Mouse (Mus musculus): ENCODE measurements around the gene Ccdc169.

The Ccdc169 gene

DNA sequence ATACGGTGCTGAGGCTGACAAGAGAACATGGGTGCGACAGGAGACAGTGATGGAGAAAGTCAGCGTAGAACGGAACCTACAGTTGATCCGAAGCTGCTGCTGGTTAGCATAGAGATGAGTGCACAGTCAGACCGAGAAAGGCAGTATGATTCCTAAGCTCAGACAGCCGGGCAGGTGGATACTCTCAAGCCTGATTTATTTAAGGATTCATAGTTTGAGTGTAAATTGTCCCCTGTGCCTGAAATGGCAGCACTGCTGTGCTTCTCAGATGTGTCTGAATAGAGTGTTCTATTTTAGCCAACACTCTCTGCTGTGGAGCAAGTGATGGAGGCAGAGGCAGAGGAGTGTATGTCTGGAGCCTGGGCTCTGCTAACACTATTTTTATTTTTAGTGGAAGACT, 17.0 kb downstream of the Ccdc169 start:
- H3K4me3 ChIP-seq (replicated peaks; ENCODE audit: low read length), result no peak overlapping the region
- H3K9me3 ChIP-seq (ENCODE audit: low read length), result no peaks in the 10 kb centered on the region
- H3K4me1 ChIP-seq (replicated peaks; ENCODE audit: low read depth, low read length), result no peaks in the 10 kb centered on the region
- 0 out of 2 replicates have a peak, but pooled peaks cover 6% of the 10 kb centered on the region for H3K27me3 ChIP-seq (ENCODE audit: insufficient read depth, low read length)
- no peaks in the 10 kb centered on the region for H3K36me3 ChIP-seq (ENCODE audit: insufficient read depth, low read length)
- TF ChIP-seq CTCF (conservative IDR thresholded peaks at IDR 0.05; ENCODE audit: low read length) (no peak), NANOG (IDR thresholded peaks at IDR 0.05; ENCODE audit: borderline replicate concordance, low read length) (no peak), POU5F1 (IDR thresholded peaks at IDR 0.05; ENCODE audit: borderline replicate concordance, low read length) (no peak)

DNA sequence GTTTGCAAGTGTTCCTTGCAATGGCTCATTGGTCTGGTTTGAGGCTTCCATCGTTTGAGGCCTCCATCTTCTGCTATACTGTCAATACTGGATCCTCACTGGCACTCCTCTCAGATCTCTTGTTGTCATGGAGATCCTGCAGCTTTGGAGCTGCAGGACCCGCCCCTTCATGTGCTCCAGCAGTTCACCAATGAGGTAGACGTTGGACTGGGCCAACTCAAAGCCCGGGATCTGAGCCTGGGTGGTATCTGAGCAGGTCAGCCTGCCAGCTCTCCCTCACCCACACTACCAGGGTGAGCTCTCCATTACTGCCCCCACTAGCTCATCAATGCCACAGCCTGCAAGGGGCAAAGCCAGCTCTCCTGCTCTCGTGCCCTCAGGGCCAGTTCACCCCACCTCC, 20.3 kb downstream of the Ccdc169 start:
- H3K4me3 ChIP-seq (replicated peaks; ENCODE audit: low read length), result no peak overlapping the region
- H3K27me3 ChIP-seq (ENCODE audit: insufficient read depth, low read length), result 0 out of 2 replicates have a peak, but pooled peaks cover 6% of the 10 kb centered on the region
- no peaks in the 10 kb centered on the region for H3K9me3 ChIP-seq (ENCODE audit: low read length)
- TF ChIP-seq CTCF (conservative IDR thresholded peaks at IDR 0.05; ENCODE audit: low read length) (no peak), NANOG (IDR thresholded peaks at IDR 0.05; ENCODE audit: borderline replicate concordance, low read length) (no peak), POU5F1 (IDR thresholded peaks at IDR 0.05; ENCODE audit: borderline replicate concordance, low read length) (no peak)
- H3K36me3 ChIP-seq (ENCODE audit: insufficient read depth, low read length), result no peaks in the 10 kb centered on the region
- H3K4me1 ChIP-seq (replicated peaks; ENCODE audit: low read depth, low read length), result no peaks in the 10 kb centered on the region

DNA sequence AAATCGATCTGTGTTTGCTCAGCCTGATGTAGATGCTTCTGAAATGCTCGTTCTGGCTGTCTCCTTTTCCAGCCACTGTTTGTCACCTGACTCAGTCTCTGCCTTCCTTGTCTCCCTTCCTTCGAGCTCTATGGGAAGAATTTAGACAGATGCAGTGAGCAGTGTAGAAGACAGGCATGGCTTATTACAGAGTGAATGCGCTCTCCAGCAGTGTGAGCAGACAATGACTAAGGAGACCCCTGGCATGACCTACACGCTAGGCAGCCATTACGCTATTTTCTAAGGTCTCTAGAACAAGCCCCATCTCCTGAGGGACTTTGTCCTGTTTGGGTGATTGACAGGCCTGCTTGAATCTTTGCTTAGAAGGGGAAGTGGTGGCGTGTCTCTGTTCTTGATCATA, 24.0 kb downstream of the Ccdc169 start:
- no peaks in the 10 kb centered on the region for H3K4me1 ChIP-seq (replicated peaks; ENCODE audit: low read depth, low read length)
- no peak for TF ChIP-seq NANOG (IDR thresholded peaks at IDR 0.05; ENCODE audit: borderline replicate concordance, low read length)
- TF ChIP-seq CTCF (conservative IDR thresholded peaks at IDR 0.05; ENCODE audit: low read length), result no peak
- no peak for TF ChIP-seq POU5F1 (IDR thresholded peaks at IDR 0.05; ENCODE audit: borderline replicate concordance, low read length)
- H3K4me3 ChIP-seq (replicated peaks; ENCODE audit: low read length), result no peak overlapping the region
- H3K36me3 ChIP-seq (ENCODE audit: insufficient read depth, low read length), result no peaks in the 10 kb centered on the region
- no peaks in the 10 kb centered on the region for H3K9me3 ChIP-seq (ENCODE audit: low read length)
- 0 out of 2 replicates have a peak, but pooled peaks cover 4% of the 10 kb centered on the region for H3K27me3 ChIP-seq (ENCODE audit: insufficient read depth, low read length)

DNA sequence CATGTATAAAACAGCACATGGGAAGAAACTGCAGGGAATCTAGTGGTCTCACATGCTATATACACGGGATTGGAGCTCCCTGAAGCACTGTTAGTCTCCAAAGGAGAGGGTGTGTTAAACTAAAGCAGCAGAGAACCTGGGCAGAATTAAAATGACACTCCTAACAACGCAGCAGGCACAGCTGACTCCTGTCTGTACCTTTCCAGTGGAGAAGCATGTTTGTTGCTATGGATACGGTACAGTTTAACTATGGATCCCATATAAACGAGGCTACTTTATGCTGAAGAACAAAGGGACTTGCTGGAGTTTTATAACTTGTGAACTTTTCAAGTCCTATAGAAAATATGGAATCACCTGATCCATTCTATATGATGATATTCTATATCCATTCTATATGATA, 26.4 kb downstream of the Ccdc169 start:
- no peak for TF ChIP-seq POU5F1 (IDR thresholded peaks at IDR 0.05; ENCODE audit: borderline replicate concordance, low read length)
- no peak for TF ChIP-seq CTCF (conservative IDR thresholded peaks at IDR 0.05; ENCODE audit: low read length)
- TF ChIP-seq NANOG (IDR thresholded peaks at IDR 0.05; ENCODE audit: borderline replicate concordance, low read length), result no peak
- H3K27me3 ChIP-seq (ENCODE audit: insufficient read depth, low read length), result no peaks in the 10 kb centered on the region
- H3K9me3 ChIP-seq (ENCODE audit: low read length), result no peaks in the 10 kb centered on the region
- H3K4me1 ChIP-seq (replicated peaks; ENCODE audit: low read depth, low read length), result no peaks in the 10 kb centered on the region
- H3K36me3 ChIP-seq (ENCODE audit: insufficient read depth, low read length), result no peaks in the 10 kb centered on the region
- H3K4me3 ChIP-seq (replicated peaks; ENCODE audit: low read length), result no peak overlapping the region

DNA sequence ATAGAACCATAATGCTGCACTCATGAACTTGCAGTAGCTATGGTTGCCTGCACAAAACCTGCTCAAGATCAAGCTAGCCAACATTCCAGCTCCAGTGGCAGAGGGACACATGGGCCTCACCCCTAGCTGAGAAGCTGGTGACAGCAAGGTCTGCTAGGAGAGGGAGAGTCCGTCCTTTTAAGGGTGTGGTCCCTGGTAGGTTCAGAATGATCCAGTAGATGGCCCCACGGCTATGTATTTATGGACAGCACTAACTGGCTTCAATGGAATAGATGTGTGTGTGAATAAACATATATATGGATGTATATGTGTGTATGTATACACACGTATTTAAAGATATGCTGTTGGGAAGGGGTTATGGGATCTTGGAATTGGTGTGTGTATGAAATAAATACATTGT, 35.3 kb downstream of the Ccdc169 start:
- H3K36me3 ChIP-seq (ENCODE audit: insufficient read depth, low read length), result no peaks in the 10 kb centered on the region
- TF ChIP-seq POU5F1 (IDR thresholded peaks at IDR 0.05; ENCODE audit: borderline replicate concordance, low read length) (no peak), NANOG (IDR thresholded peaks at IDR 0.05; ENCODE audit: borderline replicate concordance, low read length) (no peak), CTCF (conservative IDR thresholded peaks at IDR 0.05; ENCODE audit: low read length) (no peak)
- H3K27me3 ChIP-seq (ENCODE audit: insufficient read depth, low read length), result no peaks in the 10 kb centered on the region

DNA sequence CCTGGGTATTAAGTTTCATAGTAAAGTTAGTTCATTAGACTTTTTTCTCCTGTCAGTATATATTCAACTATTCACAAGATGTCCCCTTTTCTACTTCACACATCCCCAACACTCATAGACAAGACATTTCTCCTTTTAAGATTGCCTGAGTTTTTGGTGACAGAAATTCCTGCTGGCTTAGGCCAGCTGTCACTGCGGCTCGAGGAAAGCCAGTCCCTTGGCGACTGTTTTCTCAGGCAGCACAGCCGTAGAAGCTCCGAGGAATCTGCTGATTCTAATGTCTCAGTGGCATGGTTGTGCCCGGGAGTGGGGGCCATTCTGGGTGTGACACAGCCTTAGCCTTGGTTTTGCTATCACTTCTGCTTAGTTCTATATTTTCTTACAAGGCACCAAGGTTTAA, 40.1 kb downstream of the Ccdc169 start:
- no peaks in the 10 kb centered on the region for H3K9me3 ChIP-seq (ENCODE audit: low read length)
- H3K27me3 ChIP-seq (ENCODE audit: insufficient read depth, low read length), result peaks cover 11% of the 10 kb centered on the region
- TF ChIP-seq CTCF (conservative IDR thresholded peaks at IDR 0.05; ENCODE audit: low read length) (no peak), NANOG (IDR thresholded peaks at IDR 0.05; ENCODE audit: borderline replicate concordance, low read length) (no peak), POU5F1 (IDR thresholded peaks at IDR 0.05; ENCODE audit: borderline replicate concordance, low read length) (no peak)
- peaks cover 13% of the 10 kb centered on the region for H3K4me1 ChIP-seq (replicated peaks; ENCODE audit: low read depth, low read length)
- H3K36me3 ChIP-seq (ENCODE audit: insufficient read depth, low read length), result no peaks in the 10 kb centered on the region
- no peak overlapping the region for H3K4me3 ChIP-seq (replicated peaks; ENCODE audit: low read length)

More for the DNA sequence above, 35.3 kb downstream of the Ccdc169 start:
- Histone ChIP-seq H3K4me1 (replicated peaks; ENCODE audit: low read depth, low read length) (no peaks in the 10 kb centered on the region), H3K4me3 (replicated peaks; ENCODE audit: low read length) (no peak overlapping the region), H3K9me3 (ENCODE audit: low read length) (no peaks in the 10 kb centered on the region)

DNA sequence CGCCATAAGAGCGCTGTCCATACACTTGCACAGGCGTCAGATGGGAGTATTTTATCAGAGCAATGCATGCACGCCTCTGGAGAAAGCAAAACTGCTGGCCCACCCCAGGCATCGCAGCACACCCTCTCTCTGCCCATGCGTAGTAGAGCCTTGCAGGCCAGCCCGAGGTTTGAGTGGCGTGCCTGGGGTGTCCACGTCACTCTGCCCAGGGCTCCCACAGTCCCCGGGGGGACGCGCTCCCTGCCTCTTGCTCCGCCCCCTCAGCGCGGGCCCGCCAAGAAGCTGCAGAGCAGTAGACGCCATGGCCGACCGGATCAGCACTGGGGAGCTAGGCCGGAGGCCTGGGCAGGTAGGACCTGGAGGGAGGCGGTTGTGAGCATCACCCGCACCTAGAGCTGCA, 44.6 kb downstream of the Ccdc169 start, which contains the start of gene Sohlh2:
Gene Sohlh2, plus strand, starts transcription at position 263 of the 400 bp plus-strand sequence.
- H3K27me3 ChIP-seq (ENCODE audit: insufficient read depth, low read length), result peaks cover 27% of the 10 kb centered on the region
- TF ChIP-seq NANOG (IDR thresholded peaks at IDR 0.05; ENCODE audit: borderline replicate concordance, low read length) (no peak), POU5F1 (IDR thresholded peaks at IDR 0.05; ENCODE audit: borderline replicate concordance, low read length) (no peak)
- peak within 1 kb of the TSS; percentile 76 for H3K4me3 ChIP-seq (replicated peaks; ENCODE audit: low read length)
- no peaks in the 10 kb centered on the region for H3K9me3 ChIP-seq (ENCODE audit: low read length)
- peaks cover 21% of the 10 kb centered on the region for H3K4me1 ChIP-seq (replicated peaks; ENCODE audit: low read depth, low read length)
- H3K36me3 ChIP-seq (ENCODE audit: insufficient read depth, low read length), result no peaks in the 10 kb centered on the region

DNA sequence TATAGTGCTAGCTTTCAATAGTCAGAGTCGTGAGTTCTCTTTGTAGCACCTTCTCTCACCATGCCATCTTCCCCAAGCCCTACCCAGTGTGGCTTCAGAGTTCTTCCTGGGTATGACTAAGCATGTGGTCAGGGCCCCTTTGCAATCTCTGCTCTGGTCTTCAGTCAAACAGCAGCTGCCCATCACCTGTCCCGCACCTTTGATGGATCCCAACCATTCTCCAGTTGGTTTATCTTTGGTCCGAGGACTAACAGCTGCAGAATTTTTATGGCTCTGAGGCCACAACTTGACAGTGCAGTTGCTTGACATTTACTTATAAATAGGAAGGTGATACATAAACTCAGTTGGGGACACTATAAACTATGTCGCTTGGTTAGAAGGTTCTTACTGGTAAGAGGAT, 54.5 kb downstream of the Ccdc169 start:
- H3K27me3 ChIP-seq (ENCODE audit: insufficient read depth, low read length), result no peaks in the 10 kb centered on the region
- H3K4me3 ChIP-seq (replicated peaks; ENCODE audit: low read length), result no peak overlapping the region
- no peaks in the 10 kb centered on the region for H3K9me3 ChIP-seq (ENCODE audit: low read length)
- no peaks in the 10 kb centered on the region for H3K4me1 ChIP-seq (replicated peaks; ENCODE audit: low read depth, low read length)
- H3K36me3 ChIP-seq (ENCODE audit: insufficient read depth, low read length), result peaks cover 20% of the 10 kb centered on the region
- TF ChIP-seq CTCF (conservative IDR thresholded peaks at IDR 0.05; ENCODE audit: low read length) (no peak), NANOG (IDR thresholded peaks at IDR 0.05; ENCODE audit: borderline replicate concordance, low read length) (no peak), POU5F1 (IDR thresholded peaks at IDR 0.05; ENCODE audit: borderline replicate concordance, low read length) (no peak)

DNA sequence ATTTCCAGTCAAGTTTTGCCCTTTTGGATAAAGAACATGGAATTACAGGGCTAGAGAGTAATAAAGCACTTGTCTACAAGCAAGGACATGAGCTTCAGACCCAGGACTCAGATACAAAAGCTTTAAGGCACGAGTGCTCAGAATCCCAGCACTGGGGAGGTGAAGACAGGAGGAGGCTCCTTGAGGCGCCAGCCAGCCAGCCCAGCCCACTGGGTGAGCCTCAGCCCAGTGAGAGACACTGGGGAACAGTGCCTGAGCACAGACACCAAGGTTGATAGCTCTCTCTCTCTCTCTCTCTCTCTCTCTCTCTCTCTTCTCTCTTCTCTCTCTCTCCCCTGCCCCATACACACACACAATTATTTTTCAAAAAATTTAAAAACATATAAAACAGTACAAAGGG, 56.2 kb downstream of the Ccdc169 start:
- Histone ChIP-seq H3K4me3 (replicated peaks; ENCODE audit: low read length) (no peak overlapping the region), H3K27me3 (ENCODE audit: insufficient read depth, low read length) (no peaks in the 10 kb centered on the region), H3K4me1 (replicated peaks; ENCODE audit: low read depth, low read length) (no peaks in the 10 kb centered on the region), H3K9me3 (ENCODE audit: low read length) (no peaks in the 10 kb centered on the region), H3K36me3 (ENCODE audit: insufficient read depth, low read length) (peaks cover 29% of the 10 kb centered on the region)
- TF ChIP-seq NANOG (IDR thresholded peaks at IDR 0.05; ENCODE audit: borderline replicate concordance, low read length), result no peak
- TF ChIP-seq POU5F1 (IDR thresholded peaks at IDR 0.05; ENCODE audit: borderline replicate concordance, low read length), result no peak
- no peak for TF ChIP-seq CTCF (conservative IDR thresholded peaks at IDR 0.05; ENCODE audit: low read length)
